Mouse (Mus musculus) forebrain, embryonic 13.5 days (tissue): ENCODE results near the gene Klrb1f. TPM values are rescaled to one million over a fixed set of nuclear protein-coding genes. Genes with fewer than 3 reads are reported as not detected.
"Not testable (repeated sequence)": the region's sequence is repeated elsewhere in the genome, so short reads cannot be mapped to it uniquely, and the experiment has no call there.

ENCODE experiments used
- ATAC-seq: fragments of 200-750 bp; cut with Nextera tagmentation; 2 replicates; pipeline ENCODE4 v1.8.0; 2017
- H3K27ac ChIP-seq: fragments of 300-500 bp; sonication (generic); 2 replicates; pipeline ENCODE4 v1.5.1; 2015; ENCODE audit warnings: inconsistent platforms, mild to moderate bottlenecking, moderate library complexity
- H3K27me3 ChIP-seq: fragments of 300-500 bp; sonication (generic); 2 replicates; pipeline ENCODE4 v1.6.1; 2015; ENCODE audit warnings: mild to moderate bottlenecking, inconsistent platforms
- H3K36me3 ChIP-seq: fragments of 300-500 bp; sonication (generic); 2 replicates; pipeline ENCODE4 v1.6.1; 2015; ENCODE audit warnings: mild to moderate bottlenecking, inconsistent platforms; ENCODE audit not compliant: poor library complexity, severe bottlenecking
- H3K4me1 ChIP-seq: fragments of 300-500 bp; sonication (generic); 2 replicates; pipeline ENCODE4 v1.6.1; 2015; ENCODE audit warnings: inconsistent platforms
- H3K4me2 ChIP-seq: fragments of 300-500 bp; sonication (generic); 2 replicates; pipeline ENCODE4 v1.6.1; 2015; ENCODE audit warnings: inconsistent platforms, mild to moderate bottlenecking, moderate library complexity
- H3K4me3 ChIP-seq: fragments of 300-500 bp; sonication (generic); 2 replicates; pipeline ENCODE4 v1.5.1; 2015; ENCODE audit warnings: mild to moderate bottlenecking, inconsistent platforms
- H3K9ac ChIP-seq: fragments of 300-500 bp; sonication (generic); 2 replicates; pipeline ENCODE4 v1.6.1; 2015; ENCODE audit warnings: mild to moderate bottlenecking, inconsistent platforms
- H3K9me3 ChIP-seq: fragments of 300-500 bp; sonication (generic); replicated peaks from 2 replicates; pipeline ENCODE4 v1.6.1; 2016; ENCODE audit warnings: inconsistent platforms
- WGBS: fragments of 180-500 bp; shearing (Covaris S2); methylation state at CpG from one replicate; pipeline ENCODE4 v1.1.7; 2015; 5-methylcytosine and 5-hydroxymethylcytosine counted together
- polyA plus RNA-seq: library from polyadenylated mRNA; unstranded; fragments of >200 nt; fragmentation: Nextera tagmentation; extraction: Ambion mirVana; gene quantifications from 2 replicates; pipeline ENCODE4 v1.2.1, GENCODE M21; 2015

The Klrb1f gene
- polyA plus RNA-seq, result 0.21 TPM in 1 of 2 replicates, not detected in the other

GRCm38 (mm10) chr6:129045601-129046000 is at the start of gene Klrb1f:
Klrb1f (plus strand) TSS chr6:129045901.
- Histone ChIP-seq H3K9me3 (no peaks in the 10 kb centered on the region), H3K36me3 (no peaks in the 10 kb centered on the region), H3K4me1 (no peaks in the 10 kb centered on the region), H3K4me3 (no peak within 1 kb of the TSS), H3K27me3 (no peaks in the 10 kb centered on the region), H3K9ac (no peak within 1 kb of the TSS), H3K27ac (no peak within 1 kb of the TSS), H3K4me2 (no peak within 1 kb of the TSS)
- no peak for ATAC-seq
- whole genome bisulfite sequencing, result 93% methylated on average over 2 of the region's 2 CpGs

GRCm38 (mm10) chr6:128996054-128996767 is 49.5 kb upstream of the Klrb1f start:
- H3K27ac ChIP-seq, result no peak overlapping the region
- no peaks in the 10 kb centered on the region for H3K9me3 ChIP-seq
- H3K36me3 ChIP-seq, result no peaks in the 10 kb centered on the region
- no peak overlapping the region for H3K4me3 ChIP-seq
- peaks cover 16% of the 10 kb centered on the region for H3K27me3 ChIP-seq
- WGBS, result 58% methylated on average over 3 of the region's 3 CpGs
- H3K9ac ChIP-seq, result no peak overlapping the region
- no peak overlapping the region for H3K4me2 ChIP-seq
- no peak for ATAC-seq
- H3K4me1 ChIP-seq, result peaks cover 23% of the 10 kb centered on the region

GRCm38 (mm10) chr6:128996768-128997442 is 48.8 kb upstream of the Klrb1f start:
- H3K9ac ChIP-seq, result no peak overlapping the region
- H3K9me3 ChIP-seq, result no peaks in the 10 kb centered on the region
- H3K36me3 ChIP-seq, result no peaks in the 10 kb centered on the region
- H3K4me1 ChIP-seq, result peaks cover 23% of the 10 kb centered on the region
- WGBS, result 48% methylated on average over 13 of the region's 13 CpGs
- ATAC-seq, result no peak
- no peak overlapping the region; the same call in 1 of the 2 replicates for H3K4me2 ChIP-seq
- peaks cover 16% of the 10 kb centered on the region for H3K27me3 ChIP-seq
- no peak overlapping the region for H3K27ac ChIP-seq
- H3K4me3 ChIP-seq, result no peak overlapping the region

- Histone ChIP-seq H3K4me1 (no peaks in the 10 kb centered on the region), H3K9me3 (no peaks in the 10 kb centered on the region), H3K9ac (no peak overlapping the region), H3K36me3 (no peaks in the 10 kb centered on the region), H3K27me3 (no peaks in the 10 kb centered on the region), H3K27ac (no peak overlapping the region), H3K4me2 (no peak overlapping the region), H3K4me3 (no peak overlapping the region)
- ATAC-seq, result no peak
- 90% methylated on average over 2 of the region's 2 CpGs for WGBS
Observed at GRCm38 (mm10) chr6:129001392-129001791, 44.3 kb upstream of the Klrb1f start.

- H3K27ac ChIP-seq, result no peak overlapping the region
- 90% methylated on average over 8 of the region's 8 CpGs for WGBS
- no peak overlapping the region for H3K4me3 ChIP-seq
- H3K4me1 ChIP-seq, result no peaks in the 10 kb centered on the region
- no peak overlapping the region for H3K9ac ChIP-seq
- H3K9me3 ChIP-seq, result no peaks in the 10 kb centered on the region
- no peak for ATAC-seq
- H3K4me2 ChIP-seq, result no peak overlapping the region
- no peaks in the 10 kb centered on the region for H3K27me3 ChIP-seq
- H3K36me3 ChIP-seq, result no peaks in the 10 kb centered on the region
Observed at GRCm38 (mm10) chr6:129008552-129008951, 37.1 kb upstream of the Klrb1f start.

- H3K4me1 ChIP-seq, result not testable (repeated sequence)
Observed at GRCm38 (mm10) chr6:129009846-129010504, 35.7 kb upstream of the Klrb1f start.

GRCm38 (mm10) chr6:129010505-129010873 is 35.2 kb upstream of the Klrb1f start:
- H3K36me3 ChIP-seq, result no peaks in the 10 kb centered on the region
- no peak overlapping the region for H3K4me3 ChIP-seq
- H3K9me3 ChIP-seq, result no peaks in the 10 kb centered on the region
- no peak overlapping the region for H3K4me2 ChIP-seq
- no peak for ATAC-seq
- no peaks in the 10 kb centered on the region for H3K4me1 ChIP-seq
- no peak overlapping the region for H3K9ac ChIP-seq
- H3K27me3 ChIP-seq, result no peaks in the 10 kb centered on the region
- 87% methylated on average over 3 of the region's 3 CpGs for WGBS
- H3K27ac ChIP-seq, result no peak overlapping the region

More at GRCm38 (mm10) chr6:129009846-129010504, 35.7 kb upstream of the Klrb1f start:
- WGBS, result 89% methylated on average over 7 of the region's 7 CpGs
- not testable (repeated sequence) for H3K9me3 ChIP-seq, H3K27me3 ChIP-seq, H3K27ac ChIP-seq, H3K4me2 ChIP-seq, H3K9ac ChIP-seq, ATAC-seq, H3K36me3 ChIP-seq, H3K4me3 ChIP-seq

GRCm38 (mm10) chr6:129012012-129012411 is 33.7 kb upstream of the Klrb1f start:
- ATAC-seq, H3K4me2 ChIP-seq, H3K4me3 ChIP-seq, H3K27ac ChIP-seq, H3K27me3 ChIP-seq, H3K4me1 ChIP-seq, H3K36me3 ChIP-seq, H3K9ac ChIP-seq, H3K9me3 ChIP-seq: not testable (repeated sequence)
- 97% methylated on average over 20 of the region's 23 CpGs for WGBS

GRCm38 (mm10) chr6:129012966-129013365 is 32.7 kb upstream of the Klrb1f start:
- no peaks in the 10 kb centered on the region for H3K9me3 ChIP-seq
- no peak overlapping the region for H3K4me2 ChIP-seq

GRCm38 (mm10) chr6:129013762-129014276 is 31.9 kb upstream of the Klrb1f start:
- 84% methylated on average over 5 of the region's 5 CpGs for WGBS
- Histone ChIP-seq H3K4me3 (no peak overlapping the region), H3K9me3 (no peaks in the 10 kb centered on the region), H3K9ac (no peak overlapping the region), H3K36me3 (no peaks in the 10 kb centered on the region), H3K27me3 (no peaks in the 10 kb centered on the region), H3K4me2 (no peak overlapping the region), H3K27ac (no peak overlapping the region), H3K4me1 (no peaks in the 10 kb centered on the region)
- no peak for ATAC-seq

More at GRCm38 (mm10) chr6:129012966-129013365, 32.7 kb upstream of the Klrb1f start:
- Histone ChIP-seq H3K27me3 (no peaks in the 10 kb centered on the region), H3K36me3 (no peaks in the 10 kb centered on the region), H3K27ac (no peak overlapping the region), H3K4me3 (no peak overlapping the region), H3K9ac (no peak overlapping the region), H3K4me1 (no peaks in the 10 kb centered on the region)
- ATAC-seq, result no peak
- 81% methylated on average over 1 of the region's 1 CpGs for whole genome bisulfite sequencing

- 74% methylated on average over 1 of the region's 1 CpGs for WGBS
- no peaks in the 10 kb centered on the region for H3K27me3 ChIP-seq
- no peak overlapping the region for H3K4me3 ChIP-seq
- ATAC-seq, result no peak
- no peaks in the 10 kb centered on the region for H3K36me3 ChIP-seq
- no peak overlapping the region for H3K27ac ChIP-seq
- H3K4me1 ChIP-seq, result no peaks in the 10 kb centered on the region
- H3K4me2 ChIP-seq, result no peak overlapping the region
- no peak overlapping the region for H3K9ac ChIP-seq
- H3K9me3 ChIP-seq, result no peaks in the 10 kb centered on the region
Observed at GRCm38 (mm10) chr6:129014399-129014798, 31.3 kb upstream of the Klrb1f start.
